Mouse (Mus musculus) midbrain, embryonic 11.5 days (tissue): ENCODE measurements around the gene Sgip1. TPM values are rescaled to one million over a fixed set of nuclear protein-coding genes. Genes with fewer than 3 reads are reported as not detected.

Experiments used
- ATAC-seq: fragments of 200-750 bp; cut with Nextera tagmentation; 2 replicates; pipeline ENCODE4 v1.8.0; 2017; ENCODE audit warnings: moderate TSS enrichment, moderate library complexity; ENCODE audit not compliant: low FRiP score
- DNase-seq: peaks from one replicate; pipeline ENCODE4 v3.0.0; 2015; ENCODE audit warnings: low spot score; ENCODE audit errors: missing footprints
- H3K27ac ChIP-seq: fragments of 300-500 bp; sonication (generic); 2 replicates; pipeline ENCODE4 v1.5.1; 2014; ENCODE audit warnings: low read depth, low read length
- H3K27me3 ChIP-seq: fragments of 300-500 bp; sonication (generic); 2 replicates; pipeline ENCODE4 v1.6.1; 2014; ENCODE audit warnings: mild to moderate bottlenecking, low read length, moderate library complexity, mixed read lengths; ENCODE audit not compliant: control insufficient read depth, insufficient read depth
- H3K36me3 ChIP-seq: fragments of 300-500 bp; sonication (generic); 2 replicates; pipeline ENCODE4 v1.6.1; 2014; ENCODE audit warnings: mild to moderate bottlenecking, low read length, moderate library complexity, mixed read lengths; ENCODE audit not compliant: control insufficient read depth, insufficient read depth
- H3K4me1 ChIP-seq: fragments of 300-500 bp; sonication (generic); 2 replicates; pipeline ENCODE4 v1.6.1; 2014; ENCODE audit warnings: low read length; ENCODE audit not compliant: control insufficient read depth, insufficient read depth
- H3K4me2 ChIP-seq: fragments of 300-500 bp; sonication (generic); 2 replicates; pipeline ENCODE4 v1.6.1; 2014; ENCODE audit warnings: mild to moderate bottlenecking, moderate library complexity
- H3K4me3 ChIP-seq: fragments of 300-500 bp; sonication (generic); 2 replicates; pipeline ENCODE4 v1.5.1; 2014; ENCODE audit warnings: low read depth, low read length
- H3K9ac ChIP-seq: fragments of 300-500 bp; sonication (generic); 2 replicates; pipeline ENCODE4 v1.6.1; 2014; ENCODE audit warnings: low read length
- H3K9me3 ChIP-seq: fragments of 300-500 bp; sonication (generic); 2 replicates; pipeline ENCODE4 v1.6.1; 2016; ENCODE audit warnings: low read length; ENCODE audit not compliant: control insufficient read depth
- WGBS: fragments of 180-500 bp; shearing (Covaris S2); extraction: QIAGEN DNeasy Blood & Tissue Kit; methylation state at CpG from one replicate; pipeline ENCODE4 v1.1.7; 2014; 5-methylcytosine and 5-hydroxymethylcytosine counted together
- polyA plus RNA-seq: library from polyadenylated mRNA; unstranded; fragments of >200 nt; fragmentation: Nextera tagmentation; extraction: Ambion mirVana; gene quantifications from 2 replicates; pipeline ENCODE4 v1.2.1, GENCODE M21; 2014

The Sgip1 gene
- polyA plus RNA-seq, 1 experiment from 2014 or later, result 14.4 TPM

GRCm38 (mm10) chr4:102964174-102964573 is 223.1 kb downstream of the Sgip1 start:
- H3K27me3 ChIP-seq, result no peaks in the 10 kb centered on the region
- WGBS, result 79% methylated on average over 3 of the region's 3 CpGs
- no peaks in the 10 kb centered on the region for H3K9me3 ChIP-seq
- H3K4me3 ChIP-seq, result no peak overlapping the region
- ATAC-seq, result no peak
- no peak overlapping the region for H3K27ac ChIP-seq
- no peaks in the 10 kb centered on the region for H3K4me1 ChIP-seq
- H3K9ac ChIP-seq, result no peak overlapping the region
- H3K4me2 ChIP-seq, result no peak overlapping the region
- H3K36me3 ChIP-seq, result no peaks in the 10 kb centered on the region
- no peak for DNase-seq

GRCm38 (mm10) chr4:102967811-102968210 is 226.7 kb downstream of the Sgip1 start:
- DNase-seq (no peak), ATAC-seq (no peak)
- Histone ChIP-seq H3K4me3 (no peak overlapping the region), H3K9me3 (no peaks in the 10 kb centered on the region), H3K9ac (no peak overlapping the region), H3K36me3 (no peaks in the 10 kb centered on the region), H3K27me3 (no peaks in the 10 kb centered on the region), H3K27ac (no peak overlapping the region), H3K4me2 (no peak overlapping the region), H3K4me1 (no peaks in the 10 kb centered on the region)
- WGBS, result 87% methylated on average over 15 of the region's 15 CpGs

GRCm38 (mm10) chr4:102969599-102969998 is 228.5 kb downstream of the Sgip1 start:
- Histone ChIP-seq H3K9ac (no peak overlapping the region), H3K27me3 (no peaks in the 10 kb centered on the region), H3K36me3 (no peaks in the 10 kb centered on the region), H3K4me1 (no peaks in the 10 kb centered on the region), H3K9me3 (no peaks in the 10 kb centered on the region), H3K27ac (no peak overlapping the region), H3K4me2 (no peak overlapping the region), H3K4me3 (no peak overlapping the region)
- ATAC-seq (no peak), DNase-seq (no peak)
- 92% methylated on average over 5 of the region's 5 CpGs for WGBS

- Histone ChIP-seq H3K36me3 (no peaks in the 10 kb centered on the region), H3K4me1 (peaks cover under 1% of the 10 kb centered on the region; the same call in 1 of the 2 replicates), H3K9me3 (no peaks in the 10 kb centered on the region), H3K4me2 (no peak overlapping the region), H3K9ac (no peak overlapping the region), H3K4me3 (no peak overlapping the region), H3K27me3 (no peaks in the 10 kb centered on the region), H3K27ac (no peak overlapping the region)
- DNase-seq (peak; percentile 23), ATAC-seq (no peak)
- 83% methylated on average over 5 of the region's 5 CpGs for WGBS
Measured at GRCm38 (mm10) chr4:102971159-102971558, 230.1 kb downstream of the Sgip1 start.

- Histone ChIP-seq H3K27ac (no peak overlapping the region), H3K4me3 (no peak overlapping the region), H3K9me3 (no peaks in the 10 kb centered on the region), H3K9ac (no peak overlapping the region), H3K36me3 (no peaks in the 10 kb centered on the region), H3K4me1 (peaks cover 5% of the 10 kb centered on the region; the same call in 1 of the 2 replicates), H3K4me2 (no peak overlapping the region), H3K27me3 (no peaks in the 10 kb centered on the region)
- DNase-seq (no peak), ATAC-seq (no peak)
- WGBS, result 73% methylated on average over 3 of the region's 3 CpGs
Measured at GRCm38 (mm10) chr4:102972071-102972470, 231.0 kb downstream of the Sgip1 start.

GRCm38 (mm10) chr4:102974172-102974571 is 233.1 kb downstream of the Sgip1 start:
- no peak for ATAC-seq
- H3K27me3 ChIP-seq, result peaks cover 3% of the 10 kb centered on the region

GRCm38 (mm10) chr4:102976290-102977275 is 235.5 kb downstream of the Sgip1 start:
- ATAC-seq (peak; percentile 23; the same call in 1 of the 2 replicates), DNase-seq (peak; percentile 92)
- Histone ChIP-seq H3K9me3 (no peaks in the 10 kb centered on the region), H3K27me3 (peaks cover 3% of the 10 kb centered on the region), H3K4me3 (no peak overlapping the region), H3K27ac (no peak overlapping the region), H3K4me2 (no peak overlapping the region), H3K36me3 (no peaks in the 10 kb centered on the region), H3K9ac (no peak overlapping the region), H3K4me1 (peaks cover 14% of the 10 kb centered on the region)
- 16% methylated on average over 12 of the region's 12 CpGs for WGBS

More at GRCm38 (mm10) chr4:102974172-102974571, 233.1 kb downstream of the Sgip1 start:
- Histone ChIP-seq H3K27ac (no peak overlapping the region), H3K9me3 (no peaks in the 10 kb centered on the region), H3K36me3 (no peaks in the 10 kb centered on the region), H3K4me1 (peaks cover 14% of the 10 kb centered on the region), H3K4me3 (no peak overlapping the region), H3K4me2 (no peak overlapping the region), H3K9ac (no peak overlapping the region)
- WGBS, result 72% methylated on average over 5 of the region's 5 CpGs
- peak; percentile 69 for DNase-seq

GRCm38 (mm10) chr4:102977778-102978321 is 236.8 kb downstream of the Sgip1 start:
- Histone ChIP-seq H3K36me3 (no peaks in the 10 kb centered on the region), H3K9ac (no peak overlapping the region), H3K27ac (no peak overlapping the region), H3K9me3 (no peaks in the 10 kb centered on the region), H3K4me1 (peaks cover 14% of the 10 kb centered on the region), H3K4me2 (peak overlapping the region; percentile 57), H3K4me3 (no peak overlapping the region), H3K27me3 (peaks cover 3% of the 10 kb centered on the region)
- WGBS, result 12% methylated on average over 16 of the region's 16 CpGs
- DNase-seq (peak; percentile 90), ATAC-seq (peak; percentile 47)

- 2% methylated on average over 13 of the region's 13 CpGs for WGBS
- peaks cover 3% of the 10 kb centered on the region for H3K27me3 ChIP-seq
- no peak within 1 kb of the TSS for H3K9ac ChIP-seq
Measured at GRCm38 (mm10) chr4:102978440-102978839, 237.3 kb downstream of the Sgip1 start, which contains the start of gene Tctex1d1. Tctex1d1 (plus strand) TSS chr4:102978606.

More at GRCm38 (mm10) chr4:102978440-102978839, 237.3 kb downstream of the Sgip1 start, which contains the start of gene Tctex1d1:
- no peak within 1 kb of the TSS for H3K27ac ChIP-seq
- ATAC-seq, result peak; percentile 62
- peaks cover 14% of the 10 kb centered on the region for H3K4me1 ChIP-seq
- peak; percentile 92 for DNase-seq
- no peaks in the 10 kb centered on the region for H3K36me3 ChIP-seq
- peak within 1 kb of the TSS; percentile 57 for H3K4me2 ChIP-seq
- peak within 1 kb of the TSS; percentile 20 for H3K4me3 ChIP-seq
- H3K9me3 ChIP-seq, result no peaks in the 10 kb centered on the region
